Mouse (Mus musculus) kidney, adult 9 months (tissue): ENCODE results near the gene Rcsd1.

Experiments used
- DNase-seq: peaks from one replicate; pipeline ENCODE4 v3.0.0; 2022

The Rcsd1 gene

DNA sequence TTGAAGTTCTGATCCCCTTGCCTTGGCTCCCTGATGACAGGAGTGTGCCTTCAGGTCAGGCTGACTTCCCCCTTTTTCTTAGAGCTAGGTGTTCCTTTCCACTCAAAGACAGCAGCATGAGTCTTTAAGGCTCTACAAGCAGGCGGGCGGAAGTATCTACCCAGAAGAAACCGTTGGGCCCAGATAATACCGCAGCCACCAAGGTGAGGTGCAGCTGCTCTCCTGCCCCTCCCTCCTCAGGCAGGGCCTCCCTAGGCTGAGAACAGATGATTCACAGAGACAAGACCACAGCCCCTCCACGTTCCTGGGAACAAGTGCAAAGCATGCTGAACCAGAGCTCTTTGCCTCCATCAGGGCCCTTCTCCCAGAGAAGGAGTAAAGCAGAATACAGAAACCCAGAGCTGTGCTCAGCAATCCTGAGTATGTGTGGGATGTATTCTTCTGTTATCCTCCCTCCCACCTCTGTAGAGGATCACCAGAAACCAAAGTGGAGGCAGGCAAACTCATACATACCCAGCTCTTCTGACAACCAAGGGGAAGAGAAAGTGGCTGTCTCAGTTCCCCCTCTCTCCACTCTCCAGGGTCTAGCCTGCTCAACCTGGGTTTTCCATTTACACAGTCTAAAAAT lies at the start of gene Rcsd1:
Rcsd1 (minus strand) TSS at position 129 of the 628 bp plus-strand sequence.
- no peak for DNase-seq

DNA sequence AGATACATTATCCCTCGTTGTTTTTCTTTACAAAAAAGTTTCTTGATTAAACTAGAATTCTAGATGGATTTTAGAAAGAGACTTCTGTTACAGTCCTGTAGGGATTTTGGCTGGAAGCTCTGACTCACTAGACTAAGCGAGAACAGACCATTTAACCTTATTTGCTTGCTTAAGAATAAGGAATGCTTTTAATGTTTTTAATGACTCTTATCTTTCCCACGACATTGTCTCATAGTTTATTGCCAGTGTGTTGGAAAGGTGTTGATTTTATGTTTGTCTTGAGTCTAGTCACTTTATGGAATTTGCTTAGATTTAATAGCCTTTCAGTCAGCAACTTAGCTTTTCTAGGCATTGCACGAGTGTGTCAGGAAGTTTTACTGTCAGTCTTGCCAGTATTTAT lies 45.6 kb upstream of the Rcsd1 start:
- DNase-seq: no peak

DNA sequence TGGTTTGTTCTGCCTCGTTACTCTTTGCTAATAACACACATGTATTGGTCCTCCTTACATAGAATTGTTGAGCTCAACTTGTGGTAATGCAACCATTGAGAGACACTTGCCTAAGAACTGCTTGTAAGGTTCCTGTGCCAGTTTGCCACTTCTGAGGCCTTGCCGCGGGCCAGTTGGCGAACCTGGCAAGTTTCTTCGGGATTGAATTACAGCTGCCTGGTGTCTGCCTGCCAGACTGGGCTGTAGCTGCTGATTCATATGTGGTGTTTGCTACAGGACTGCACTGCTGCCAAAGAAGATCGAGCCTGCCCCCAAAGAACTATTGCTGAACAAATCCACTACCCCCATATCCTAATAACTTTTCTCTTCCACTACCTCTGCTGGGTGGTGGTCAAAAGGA lies 44.6 kb upstream of the Rcsd1 start:
- no peak for DNase-seq

DNA sequence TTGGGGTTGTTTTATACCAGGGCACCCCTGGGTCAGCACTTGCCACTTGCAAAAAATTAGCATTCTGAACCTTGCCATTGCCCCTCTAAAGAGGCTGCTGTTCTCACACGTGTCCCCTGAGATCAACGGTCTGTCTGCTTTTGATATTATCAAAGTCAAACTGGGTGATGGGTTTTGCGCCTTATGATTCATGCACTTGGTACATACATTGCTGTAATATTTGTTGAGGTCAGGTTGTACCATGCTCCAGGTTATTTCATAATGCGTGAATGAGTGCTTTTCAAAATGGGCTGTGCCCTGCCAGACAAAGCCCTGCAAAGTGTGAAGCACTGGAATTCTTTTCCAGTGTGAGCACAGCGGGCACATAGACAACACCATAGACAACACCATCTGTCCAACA lies 42.3 kb upstream of the Rcsd1 start:
- DNase-seq: no peak

DNA sequence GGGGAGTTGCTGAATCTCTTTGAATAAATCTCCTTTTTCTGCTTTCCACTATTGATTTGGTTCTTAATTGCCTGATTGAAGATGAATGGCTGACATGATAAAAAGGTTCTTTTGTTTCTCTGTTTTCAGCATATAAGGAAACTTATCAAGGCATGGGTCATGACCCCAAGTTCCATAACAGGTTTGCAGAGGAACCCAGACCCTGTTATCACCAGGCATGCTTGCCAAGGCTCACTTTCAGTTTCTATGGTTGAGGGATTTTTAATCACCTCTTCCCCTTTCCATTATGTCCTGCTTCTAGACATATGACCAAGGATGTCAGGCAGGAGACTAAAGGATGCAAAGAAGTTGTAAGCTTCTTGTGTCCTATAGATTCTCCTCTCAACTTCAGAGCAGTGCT lies 41.6 kb upstream of the Rcsd1 start:
- DNase-seq: no peak

DNA sequence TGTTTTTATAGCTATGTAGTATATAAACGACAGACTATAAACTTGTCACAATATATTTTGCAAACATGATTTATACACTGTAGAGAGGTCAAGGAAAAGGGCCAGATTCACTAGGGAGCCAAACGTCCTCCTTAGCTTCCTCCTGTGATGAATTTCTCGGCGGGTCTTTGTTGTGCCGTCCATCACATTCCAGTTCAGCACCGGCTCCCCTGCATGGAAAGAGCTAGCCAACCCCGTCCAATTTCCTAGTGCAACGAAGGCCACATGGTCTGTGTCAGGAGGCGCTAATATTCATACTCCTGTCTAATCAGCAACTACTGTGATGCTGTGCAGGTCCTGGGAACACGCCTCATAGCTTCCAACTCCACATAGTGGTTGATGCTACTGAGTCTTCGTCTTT lies 38.5 kb upstream of the Rcsd1 start:
- no peak for DNase-seq

DNA sequence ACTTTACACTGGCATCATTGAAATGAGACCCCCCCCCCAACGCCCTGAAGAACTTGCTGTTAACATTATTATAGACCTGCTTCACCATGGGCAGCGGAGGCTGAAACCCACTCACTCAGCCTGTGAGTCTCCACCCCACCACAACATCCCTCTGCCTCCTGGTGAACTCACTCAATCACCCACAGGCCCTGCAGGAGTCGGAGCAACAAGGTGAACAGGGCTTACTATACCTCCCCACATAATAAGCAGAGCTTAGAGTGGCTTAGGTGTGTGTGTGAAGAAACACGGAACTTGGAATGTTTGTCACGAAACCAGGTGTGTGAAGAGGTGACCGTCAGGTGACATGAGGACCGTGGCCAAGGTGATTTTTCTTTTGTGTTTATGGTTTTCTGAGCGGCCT lies 32.4 kb upstream of the Rcsd1 start:
- DNase-seq: no peak

DNA sequence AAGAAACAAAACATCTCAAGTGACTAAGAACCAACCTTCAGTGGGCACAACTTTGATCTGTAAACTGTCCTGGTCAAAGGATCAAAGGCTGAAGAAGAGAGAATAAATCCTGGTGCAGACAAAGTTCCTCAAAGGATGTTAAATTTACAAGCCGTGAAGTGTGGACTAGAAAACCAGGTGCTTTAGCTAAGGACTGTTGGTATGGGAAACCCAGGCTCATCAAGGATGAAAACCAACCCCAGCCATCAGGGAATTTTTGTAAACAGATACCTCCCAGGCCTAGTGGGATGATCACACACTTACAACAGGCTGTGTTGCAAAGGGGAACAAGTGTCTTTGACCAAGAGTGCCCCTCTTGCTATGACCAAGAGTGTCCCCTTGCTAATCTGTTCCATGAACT lies 29.4 kb upstream of the Rcsd1 start:
- no peak for DNase-seq

DNA sequence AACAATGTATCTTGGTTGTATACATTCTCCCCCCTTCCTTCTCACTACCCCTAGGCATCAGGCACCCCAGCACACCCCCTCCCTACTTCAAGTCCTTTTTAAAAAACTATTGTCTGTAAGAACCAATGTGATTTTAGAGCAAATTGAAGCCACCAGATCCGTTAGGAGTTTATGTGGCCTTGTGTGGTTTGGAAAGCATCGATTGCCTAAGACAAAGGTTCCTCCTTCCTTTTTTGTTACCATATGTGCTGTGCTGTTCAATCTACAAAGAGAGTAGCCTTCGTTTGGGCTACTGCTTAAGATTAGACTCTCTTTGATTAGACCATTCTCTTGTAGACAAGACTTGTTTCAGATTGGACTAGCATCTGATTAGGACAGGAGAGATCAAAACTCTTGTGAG lies 28.3 kb upstream of the Rcsd1 start:
- no peak for DNase-seq

DNA sequence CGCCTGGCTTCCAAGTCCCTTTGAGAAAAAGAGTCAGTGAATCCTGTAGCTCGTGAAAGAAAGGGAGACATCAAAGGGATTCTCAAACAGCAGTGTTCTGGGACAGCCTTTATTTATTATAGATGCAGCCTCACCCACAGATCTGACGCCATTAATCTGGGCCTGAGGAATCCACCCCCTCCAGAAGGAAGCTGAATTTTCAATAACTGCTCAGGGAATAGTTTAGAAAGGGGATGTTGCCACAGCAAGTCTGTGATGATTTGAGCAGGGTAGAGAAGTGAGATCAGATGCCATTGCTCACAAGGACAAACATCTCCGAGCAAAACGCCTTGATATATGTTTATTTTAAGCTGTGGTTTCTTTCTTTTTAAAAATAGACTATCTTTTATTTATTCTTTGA lies 27.9 kb upstream of the Rcsd1 start:
- DNase-seq: no peak

DNA sequence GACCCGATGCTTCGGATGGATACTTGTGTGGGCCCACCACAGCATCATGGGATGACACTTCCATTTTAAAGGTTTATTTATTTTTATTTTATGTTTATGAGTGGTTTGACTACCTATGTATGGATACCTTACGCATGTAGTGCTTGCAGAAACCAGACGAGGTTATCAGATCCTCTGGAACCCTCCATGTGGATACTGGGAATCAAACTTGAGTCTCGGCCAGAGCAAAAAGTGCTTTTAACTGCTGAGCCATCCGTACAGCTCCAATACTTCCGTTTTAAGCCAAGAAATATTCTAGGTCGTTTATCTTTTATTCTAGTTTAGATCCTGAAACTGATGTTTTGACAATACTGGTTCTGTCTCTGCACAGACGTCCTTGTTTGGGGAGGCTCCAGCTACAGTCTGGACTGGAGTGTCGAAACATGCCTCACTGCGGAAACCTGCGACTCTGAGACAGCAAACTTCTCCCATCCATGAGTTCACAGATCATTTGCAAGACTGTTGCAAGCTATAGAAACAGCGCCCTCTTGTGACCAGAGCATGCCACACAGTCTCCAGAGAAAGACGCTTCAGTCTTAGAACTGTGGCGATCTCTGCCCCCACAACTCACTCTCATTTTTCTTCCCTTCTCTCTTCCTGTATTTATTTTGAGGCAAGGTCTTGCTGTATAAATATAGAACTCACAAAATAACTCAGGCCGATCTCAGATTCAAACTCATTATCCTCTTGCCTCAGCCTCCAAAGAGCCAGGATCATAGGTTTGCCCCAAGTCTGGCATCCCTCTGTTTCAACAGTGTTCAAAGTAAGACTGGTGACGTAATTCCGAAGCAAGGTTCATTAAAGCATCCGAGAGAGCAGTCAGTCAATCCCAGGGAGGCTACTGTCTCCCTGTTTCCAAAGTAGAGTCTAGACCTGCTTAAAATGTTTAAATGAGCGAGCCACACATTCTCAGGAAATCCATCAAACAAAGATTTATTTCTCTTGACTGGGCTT lies 26.6 kb upstream of the Rcsd1 start:
- DNase-seq: peak; percentile 92

DNA sequence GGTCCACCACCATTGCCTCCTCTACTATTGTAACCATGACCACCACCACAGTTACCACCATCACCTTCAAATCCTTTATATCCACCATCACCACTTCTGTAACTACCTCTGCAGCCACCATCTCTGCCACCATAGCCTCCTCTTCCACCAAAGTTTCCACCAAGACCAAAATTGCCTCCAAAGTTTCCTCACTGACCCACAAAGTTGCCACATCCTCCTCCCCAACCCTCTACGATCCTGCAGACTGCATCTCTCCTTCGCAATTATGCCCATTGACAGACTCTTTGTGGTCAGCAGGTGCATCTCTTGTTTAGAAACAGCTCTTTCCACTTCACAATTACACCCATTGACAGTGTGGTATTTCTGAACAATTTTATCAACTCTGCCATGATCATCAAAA lies 25.3 kb upstream of the Rcsd1 start:
- DNase-seq: no peak

DNA sequence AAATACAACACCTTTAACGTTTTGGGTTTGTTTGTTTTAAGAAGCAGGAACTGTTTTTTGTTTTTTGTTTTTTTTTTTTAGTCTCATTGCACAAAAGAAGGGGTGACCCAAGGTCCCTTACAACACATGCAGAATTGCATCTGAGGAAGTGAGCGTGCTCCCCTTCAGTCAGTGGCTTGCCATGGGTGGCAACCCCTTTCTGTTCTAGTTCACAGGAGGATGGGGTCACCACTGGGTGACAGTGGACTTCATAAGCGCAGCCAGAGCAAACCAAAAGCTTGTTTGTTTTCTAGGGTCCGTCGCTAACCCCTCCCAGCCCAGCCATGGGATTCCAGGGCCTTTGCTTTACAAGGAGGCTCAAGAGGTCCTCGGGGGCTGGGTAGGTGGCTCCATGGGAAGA lies 22.0 kb upstream of the Rcsd1 start:
- DNase-seq: no peak

DNA sequence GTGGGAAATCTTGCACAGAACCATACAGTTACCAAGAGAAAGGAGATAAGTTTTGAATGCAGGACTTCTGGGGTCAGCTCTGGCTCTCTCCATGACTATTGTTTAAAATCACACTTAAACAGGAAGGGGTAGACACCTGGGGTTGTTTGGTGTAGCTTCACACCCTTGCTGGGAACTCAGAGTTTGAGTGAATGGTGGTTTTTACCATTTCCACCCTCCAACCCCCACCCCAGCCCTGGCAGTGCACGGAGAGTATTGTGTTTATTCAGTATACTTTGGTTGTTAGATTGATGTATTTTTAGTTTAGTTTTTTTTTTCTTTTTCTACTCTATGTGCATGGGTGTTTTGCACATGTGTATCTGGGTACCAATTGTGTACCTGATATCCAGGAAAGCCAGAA lies 20.6 kb upstream of the Rcsd1 start:
- DNase-seq: no peak

DNA sequence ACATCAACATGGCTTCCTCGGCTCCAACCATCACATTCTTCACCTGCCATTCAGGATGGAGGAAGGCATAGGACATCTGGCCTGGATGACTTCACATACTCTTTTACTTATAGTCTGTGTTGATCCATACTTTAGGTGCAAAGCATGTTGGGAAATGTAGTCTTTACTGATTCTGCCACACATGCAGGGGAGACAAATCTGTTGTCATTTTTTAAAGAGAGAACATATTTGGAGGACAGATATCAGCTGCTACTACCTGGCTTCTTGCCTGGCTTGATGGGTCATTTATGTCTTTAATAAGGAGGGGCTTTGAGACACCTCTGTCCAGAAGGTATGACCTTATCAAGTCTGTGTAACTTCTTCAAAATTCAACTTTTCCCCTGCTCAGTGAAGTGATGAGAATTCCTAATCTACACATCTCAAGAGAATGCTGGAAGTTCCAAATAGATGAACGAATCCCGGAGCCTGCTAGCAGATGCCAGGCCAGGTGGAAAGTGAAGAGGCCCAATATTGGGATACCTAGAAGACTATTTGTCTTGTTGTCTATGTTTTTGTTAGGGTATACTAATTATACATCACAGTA lies 18.6 kb upstream of the Rcsd1 start:
- no peak for DNase-seq

DNA sequence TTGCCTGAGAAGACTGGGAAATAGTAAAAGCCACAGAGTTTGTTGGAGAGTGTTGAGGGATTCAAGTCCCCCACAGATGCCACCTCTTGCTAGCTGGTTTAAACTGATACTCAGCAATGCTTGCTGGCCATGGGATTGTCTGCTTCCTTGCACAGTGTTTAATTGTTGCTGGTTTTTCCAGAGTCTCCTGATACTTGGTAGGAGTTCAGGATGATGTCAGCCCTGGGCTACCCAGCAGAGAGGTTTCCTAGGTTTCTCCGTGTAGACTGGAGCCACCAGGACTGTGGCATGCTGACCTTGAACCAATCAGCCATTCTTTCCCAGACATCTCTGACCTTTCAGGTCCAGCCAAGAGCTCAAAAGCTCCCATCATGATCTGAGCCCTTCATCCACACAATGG lies 17.4 kb upstream of the Rcsd1 start:
- DNase-seq: no peak

DNA sequence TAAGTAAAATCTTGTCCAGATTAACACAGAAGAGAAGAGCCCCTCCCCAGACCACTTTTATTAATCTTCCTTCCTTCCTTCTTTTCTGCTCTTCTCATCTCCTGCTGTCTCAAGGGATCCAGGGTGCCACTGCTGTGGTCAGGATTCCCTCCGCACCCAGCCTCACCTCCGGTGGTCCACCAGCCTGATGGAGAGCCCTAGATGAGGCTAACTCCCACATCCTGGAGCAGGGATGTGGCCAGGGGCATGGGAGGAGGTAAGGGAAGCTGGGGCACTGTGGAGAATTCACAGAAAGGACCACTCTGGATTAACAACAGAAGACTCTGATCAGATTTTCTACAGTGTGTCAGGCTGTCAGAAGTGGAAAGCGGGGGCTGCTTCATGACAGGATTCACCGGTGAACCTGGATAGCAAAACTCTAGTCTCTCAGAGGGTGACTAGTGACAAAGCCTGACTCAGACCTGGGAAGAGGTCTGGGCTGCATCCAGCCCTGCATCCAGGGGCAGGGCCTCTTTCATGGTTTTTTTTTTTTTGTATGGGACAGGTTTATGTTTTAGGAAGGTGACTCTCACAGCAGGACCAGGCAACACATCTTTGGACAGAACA lies 15.6 kb upstream of the Rcsd1 start:
- DNase-seq: no peak

DNA sequence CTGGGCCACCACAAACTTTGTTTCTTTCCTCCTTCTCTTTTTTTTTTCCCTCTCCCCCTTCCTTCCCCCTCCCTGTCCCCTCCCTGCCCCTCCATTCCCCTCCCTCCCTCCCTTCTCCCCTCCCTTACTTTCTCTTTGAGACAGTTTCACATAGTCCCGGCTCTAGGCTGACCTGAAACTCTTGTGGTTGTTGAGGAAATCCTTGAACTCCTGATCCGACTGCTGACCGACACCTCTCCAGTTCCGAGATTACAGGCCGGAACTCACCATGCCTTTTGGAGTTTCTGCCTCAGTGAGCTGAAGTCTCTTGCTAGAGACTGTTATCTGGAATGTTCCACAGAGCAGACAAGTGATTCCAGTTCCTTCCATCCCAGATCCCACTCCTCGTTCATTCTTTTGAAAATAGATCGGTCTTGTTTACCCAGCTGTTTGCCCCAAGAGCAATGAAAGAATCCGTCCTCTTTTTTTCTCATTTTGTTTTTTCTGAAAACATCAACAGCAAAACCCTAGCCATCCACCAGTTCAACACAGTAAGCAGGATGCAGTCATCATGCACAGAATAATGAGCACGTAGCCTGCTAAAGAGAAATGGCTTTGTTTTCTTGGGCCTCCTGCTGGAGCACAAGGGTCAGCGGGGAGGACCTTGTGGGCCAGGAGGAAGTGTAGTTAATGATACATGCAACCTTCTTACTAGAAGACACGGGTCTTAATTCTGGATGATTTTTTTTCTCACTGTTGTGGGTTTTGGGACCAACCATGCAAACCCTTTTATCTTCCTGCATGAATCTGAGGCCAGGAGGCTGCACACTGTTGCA lies 14.9 kb upstream of the Rcsd1 start:
- no peak for DNase-seq

DNA sequence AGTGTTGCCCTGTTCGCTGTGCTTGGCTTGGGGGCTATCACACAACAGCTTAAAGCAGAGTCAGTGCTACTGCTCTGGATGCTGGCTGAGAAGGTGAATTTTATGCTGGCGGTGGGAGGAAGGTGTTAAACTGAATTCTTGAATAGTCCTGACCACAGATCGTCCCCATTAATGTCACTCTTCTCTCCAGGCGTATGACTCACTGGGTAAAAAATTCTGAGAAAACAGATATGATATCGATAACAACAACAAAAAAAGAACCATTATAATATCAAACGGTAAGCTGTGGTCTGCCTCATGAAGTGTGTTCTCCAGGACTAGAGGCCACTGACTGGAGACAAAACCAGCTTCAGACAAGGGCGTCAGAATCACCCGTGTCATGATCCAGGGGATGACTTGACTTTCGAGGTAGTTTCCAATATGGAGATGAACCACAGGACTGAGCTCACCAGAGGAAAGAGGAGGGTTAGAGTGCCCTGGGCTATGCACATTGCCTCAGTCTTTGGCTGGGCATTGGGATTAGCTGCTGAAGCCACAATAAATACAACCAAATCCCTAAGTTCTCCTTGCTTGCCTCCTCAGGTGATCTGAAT lies 13.1 kb upstream of the Rcsd1 start:
- DNase-seq: no peak

DNA sequence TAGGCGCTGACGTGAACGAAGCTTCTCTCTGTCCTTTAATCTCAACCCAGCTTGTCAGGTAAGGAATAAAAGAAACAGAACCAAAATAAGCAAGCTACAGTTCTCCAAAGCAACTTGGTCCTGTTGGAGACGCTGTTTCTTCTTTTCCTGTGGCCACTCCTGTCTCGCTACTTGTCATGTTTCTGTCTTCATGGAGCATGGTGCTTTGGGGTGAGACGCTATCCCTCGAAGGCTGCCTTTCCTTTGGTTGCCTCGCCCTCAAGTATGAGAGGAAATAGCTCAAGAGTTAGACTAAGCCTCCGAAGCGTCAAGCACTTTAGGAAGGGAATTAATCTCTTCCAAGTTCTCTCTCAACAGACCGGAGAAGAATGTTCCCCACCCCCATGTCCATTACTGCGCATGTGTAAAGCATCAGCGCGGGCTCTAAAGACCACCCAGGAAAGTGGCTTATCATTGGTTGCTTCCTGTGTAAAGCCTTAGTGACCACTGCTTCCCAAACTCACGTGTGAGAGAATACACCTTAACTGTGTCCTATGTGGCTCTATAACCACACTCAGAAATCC lies 9.1 kb upstream of the Rcsd1 start:
- DNase-seq: no peak

DNA sequence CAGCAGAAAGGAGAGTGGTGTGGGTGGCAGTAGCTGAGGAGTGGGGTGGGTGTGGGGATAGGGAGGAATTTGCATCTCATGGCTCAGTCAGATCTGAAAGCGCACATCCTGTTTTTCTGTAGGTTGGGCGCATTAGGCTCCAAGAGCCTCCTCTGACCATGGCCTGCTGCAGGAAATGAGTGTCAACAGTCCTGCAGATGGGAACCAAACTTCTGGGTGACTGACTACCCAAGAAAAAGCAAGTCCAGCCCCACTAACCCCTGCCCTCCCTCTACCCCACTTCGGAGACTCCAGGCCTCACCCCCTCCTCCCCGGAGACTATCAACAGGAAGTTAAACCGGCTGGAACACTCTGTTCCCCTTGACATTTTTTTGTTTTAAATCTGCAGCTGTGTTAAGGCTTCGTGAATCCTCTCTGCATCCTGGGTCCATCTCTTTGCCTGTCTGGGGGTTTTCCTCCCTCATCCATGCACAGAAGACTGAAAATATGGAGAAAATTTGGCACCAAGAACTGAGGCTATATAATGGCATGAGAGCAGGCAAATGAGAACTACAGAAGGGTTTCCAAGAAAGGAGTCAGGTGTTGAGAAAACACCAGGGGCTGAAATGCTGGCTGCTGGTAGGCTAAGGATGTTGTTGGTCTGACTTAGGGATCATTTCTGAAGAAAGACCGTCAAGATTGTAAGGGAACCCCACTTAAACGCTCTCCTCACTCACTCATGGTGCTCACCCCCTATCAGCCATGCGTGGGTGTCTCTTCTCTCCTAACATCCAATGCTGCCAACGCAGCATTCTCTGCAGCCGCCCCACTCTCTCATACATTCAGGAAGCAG lies 8.4 kb upstream of the Rcsd1 start:
- DNase-seq: peak; percentile 75
